Mouse (Mus musculus) liver, embryonic 14.5 days (tissue): ENCODE results near the gene C1qtnf9. TPM values are rescaled to one million over a fixed set of nuclear protein-coding genes. Genes with fewer than 3 reads are reported as not detected.

Experiments
- ATAC-seq: fragments of 200-750 bp; cut with Nextera tagmentation; 2 replicates; pipeline ENCODE4 v1.8.0; 2017; ENCODE audit warnings: moderate number of reproducible peaks, mild to moderate bottlenecking, moderate library complexity; ENCODE audit not compliant: insufficient read depth
- DNase-seq, 3 experiments: peaks; one replicate each; pipeline ENCODE4 v3.0.0-alpha.2; 2012 to 2013; ENCODE audit warnings: low read depth in 3 of 3, low spot score in 3 of 3
- H3K27ac ChIP-seq: fragments of 300-500 bp; sonication (generic); 2 replicates; pipeline ENCODE4 v1.5.1; 2014; ENCODE audit warnings: moderate library complexity, mild to moderate bottlenecking, control low read depth, inconsistent platforms
- H3K27me3 ChIP-seq: fragments of 300-500 bp; sonication (generic); 2 replicates; pipeline ENCODE4 v1.6.1; 2014; ENCODE audit warnings: mild to moderate bottlenecking, low read length, moderate library complexity; ENCODE audit not compliant: control insufficient read depth, insufficient read depth
- H3K36me3 ChIP-seq: fragments of 300-500 bp; sonication (generic); replicated peaks from 2 replicates; pipeline ENCODE4 v1.6.1; 2014; ENCODE audit warnings: low read depth; ENCODE audit not compliant: control insufficient read depth, insufficient read depth
- H3K4me1 ChIP-seq, 2 experiments: fragments of 200-500 bp in 1 of 2; fragments of 300-500 bp in 1 of 2; sonication (generic) in 1 of 2; replicated peaks; 2 replicates each; pipeline ENCODE4 v1.6.1; 2012 to 2014; ENCODE audit warnings: antibody characterized with exemption in 1 of 2, inconsistent platforms in 1 of 2, low read length in 1 of 2; ENCODE audit not compliant: control insufficient read depth in 2 of 2, insufficient read depth in 2 of 2
- H3K4me2 ChIP-seq: fragments of 300-500 bp; sonication (generic); 2 replicates; pipeline ENCODE4 v1.6.1; 2014; ENCODE audit warnings: low read depth, mild to moderate bottlenecking, control low read depth, moderate library complexity
- H3K4me3 ChIP-seq, 2 experiments: fragments of 200-500 bp in 1 of 2; fragments of 300-500 bp in 1 of 2; sonication (generic) in 1 of 2; 2 replicates each; pipeline ENCODE4 v1.5.1; 2012 to 2014; ENCODE audit warnings: low read depth in 2 of 2, low read length in 2 of 2, mild to moderate bottlenecking in 2 of 2, control low read depth in 1 of 2, inconsistent platforms in 1 of 2, moderate library complexity in 1 of 2; ENCODE audit not compliant: insufficient read depth in 1 of 2
- H3K9ac ChIP-seq: fragments of 300-500 bp; sonication (generic); replicated peaks from 2 replicates; pipeline ENCODE4 v1.6.1; 2014; ENCODE audit warnings: mild to moderate bottlenecking, control low read depth, moderate library complexity
- H3K9me3 ChIP-seq: fragments of 300-500 bp; sonication (generic); 2 replicates; pipeline ENCODE4 v1.6.1; 2016; ENCODE audit warnings: low read length, mixed read lengths; ENCODE audit not compliant: control insufficient read depth
- CTCF ChIP-seq: IDR thresholded peaks from 2 replicates; pipeline ENCODE4 v1.5.1; 2016; ENCODE audit warnings: antibody characterized with exemption, low read depth, control low read depth
- EP300 ChIP-seq: IDR thresholded peaks from 2 replicates; pipeline ENCODE4 v1.6.1; 2016; ENCODE audit warnings: antibody characterized with exemption, low read depth
- WGBS: fragments of 180-500 bp; shearing (Covaris S2); extraction: QIAGEN DNeasy Blood & Tissue Kit; methylation state at CpG from one replicate; pipeline ENCODE4 v1.1.7; 2014; ENCODE audit not compliant: insufficient replicate concordance; 5-methylcytosine and 5-hydroxymethylcytosine counted together
- polyA plus RNA-seq, 2 experiments: library from polyadenylated mRNA; depleted of rRNA in 1 of 2; stranded (reverse) in 1 of 2; unstranded in 1 of 2; fragments of >200 nt; fragmentation: Nextera tagmentation in 1 of 2; extraction: Ambion mirVana in 1 of 2; gene quantifications; 2 replicates each; pipeline versions ENCODE4 v1.2.1 to v1.2.3; 2012 to 2014

Gene C1qtnf9
- polyA plus RNA-seq, 2 experiments, result 0.18 TPM; not detected in 1

- no peak overlapping the region for H3K4me3 ChIP-seq
- ATAC-seq (no peak), DNase-seq (no peak)
- no peak overlapping the region for H3K4me2 ChIP-seq
- H3K36me3 ChIP-seq, result no peaks in the 10 kb centered on the region
- H3K27me3 ChIP-seq, result no peaks in the 10 kb centered on the region
- H3K9ac ChIP-seq, result no peak overlapping the region
- WGBS, result 62% methylated on average over 5 of the region's 5 CpGs
- H3K4me1 ChIP-seq, result peaks cover 6 to 28% of the 10 kb centered on the region in 2 experiments; a peak in 3 of 4 replicates
- H3K27ac ChIP-seq, result no peak overlapping the region
- TF ChIP-seq EP300 (no peak), CTCF (no peak)
- no peaks in the 10 kb centered on the region for H3K9me3 ChIP-seq
These were observed 27.4 kb upstream of the C1qtnf9 start for GRCm38 (mm10) chr14:60740507-60740906.

GRCm38 (mm10) chr14:60741033-60741432 is 26.9 kb upstream of the C1qtnf9 start:
- no peak for DNase-seq
- 60% methylated on average over 8 of the region's 8 CpGs for WGBS
- Histone ChIP-seq H3K4me2 (no peak overlapping the region), H3K4me3 (no peak overlapping the region), H3K27ac (no peak overlapping the region), H3K36me3 (no peaks in the 10 kb centered on the region; the same call in 1 of the 2 replicates), H3K4me1 (peaks cover 4 to 27% of the 10 kb centered on the region in 2 experiments; a peak in 3 of 4 replicates), H3K9ac (no peak overlapping the region), H3K27me3 (no peaks in the 10 kb centered on the region), H3K9me3 (no peaks in the 10 kb centered on the region)
- TF ChIP-seq EP300, result no peak
- ATAC-seq, result no peak

- TF ChIP-seq CTCF (no peak), EP300 (no peak)
- Histone ChIP-seq H3K9me3 (no peaks in the 10 kb centered on the region), H3K4me2 (no peak overlapping the region), H3K4me1 (peaks cover 0 to 22% of the 10 kb centered on the region in 2 experiments; a peak in 3 of 4 replicates), H3K27me3 (no peaks in the 10 kb centered on the region), H3K36me3 (no peaks in the 10 kb centered on the region; the same call in 1 of the 2 replicates), H3K9ac (no peak overlapping the region), H3K4me3 (no peak overlapping the region), H3K27ac (no peak overlapping the region)
- no peak for DNase-seq
- 58% methylated on average over 6 of the region's 6 CpGs for WGBS
- no peak for ATAC-seq
These were observed 26.4 kb upstream of the C1qtnf9 start for GRCm38 (mm10) chr14:60741490-60741981.

GRCm38 (mm10) chr14:60743681-60744080 is 24.3 kb upstream of the C1qtnf9 start:
- no peak overlapping the region for H3K4me2 ChIP-seq
- ATAC-seq (no peak), DNase-seq (no peak)
- no peaks in the 10 kb centered on the region for H3K27me3 ChIP-seq
- H3K4me3 ChIP-seq, result no peak overlapping the region
- no peaks in the 10 kb centered on the region for H3K9me3 ChIP-seq
- 67% methylated on average over 9 of the region's 9 CpGs for WGBS
- H3K27ac ChIP-seq, result no peak overlapping the region
- no peak for TF ChIP-seq EP300
- TF ChIP-seq CTCF, result no peak
- H3K4me1 ChIP-seq, result 0 out of 4 replicates have a peak, but pooled peaks cover 0 to 12% of the 10 kb centered on the region in 2 experiments
- H3K36me3 ChIP-seq, result no peaks in the 10 kb centered on the region; the same call in 1 of the 2 replicates
- H3K9ac ChIP-seq, result no peak overlapping the region

- H3K9ac ChIP-seq, result no peak overlapping the region
- no peak overlapping the region for H3K27ac ChIP-seq
- no peak overlapping the region for H3K4me3 ChIP-seq
- no peak for ATAC-seq
- H3K4me1 ChIP-seq, result 0 out of 4 replicates have a peak, but pooled peaks cover 0 to 8% of the 10 kb centered on the region in 2 experiments
- WGBS, result 42% methylated on average over 6 of the region's 6 CpGs
- DNase-seq, result no peak
- TF ChIP-seq CTCF (no peak), EP300 (no peak)
- H3K9me3 ChIP-seq, result no peaks in the 10 kb centered on the region
- H3K36me3 ChIP-seq, result no peaks in the 10 kb centered on the region; the same call in 1 of the 2 replicates
- no peaks in the 10 kb centered on the region for H3K27me3 ChIP-seq
- no peak overlapping the region for H3K4me2 ChIP-seq
These were observed 22.7 kb upstream of the C1qtnf9 start for GRCm38 (mm10) chr14:60745201-60745600.
